Mouse (Mus musculus): ENCODE measurements around the gene 2410015M20Rik.

The 2410015M20Rik gene

DNA sequence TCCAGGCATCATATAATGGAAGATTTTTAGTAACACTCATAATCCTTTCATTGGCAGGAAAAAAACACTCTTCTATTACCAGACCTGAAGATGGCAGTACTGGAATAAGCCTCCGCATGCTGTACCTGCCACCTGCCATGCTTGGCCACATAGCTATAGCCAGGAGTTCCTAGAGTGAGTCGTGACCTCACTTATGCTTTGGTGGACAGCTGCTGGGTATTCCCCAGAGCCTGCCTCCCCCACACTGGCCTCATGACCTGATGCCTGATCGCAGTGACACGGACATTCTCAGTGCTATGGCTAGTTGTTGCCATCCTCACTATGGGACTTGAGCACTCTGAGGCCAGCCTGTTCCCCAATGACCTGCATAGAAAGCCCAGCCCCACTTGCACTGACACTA lies 39.3 kb downstream of the 2410015M20Rik start:
- DNase-seq, result no peak

- no peak for DNase-seq
Measured at GRCm38 (mm10) chr17:56567370-56567769, 42.2 kb downstream of the 2410015M20Rik start.

- no peak for DNase-seq
Measured at GRCm38 (mm10) chr17:56566918-56567317, 42.7 kb downstream of the 2410015M20Rik start.

DNA sequence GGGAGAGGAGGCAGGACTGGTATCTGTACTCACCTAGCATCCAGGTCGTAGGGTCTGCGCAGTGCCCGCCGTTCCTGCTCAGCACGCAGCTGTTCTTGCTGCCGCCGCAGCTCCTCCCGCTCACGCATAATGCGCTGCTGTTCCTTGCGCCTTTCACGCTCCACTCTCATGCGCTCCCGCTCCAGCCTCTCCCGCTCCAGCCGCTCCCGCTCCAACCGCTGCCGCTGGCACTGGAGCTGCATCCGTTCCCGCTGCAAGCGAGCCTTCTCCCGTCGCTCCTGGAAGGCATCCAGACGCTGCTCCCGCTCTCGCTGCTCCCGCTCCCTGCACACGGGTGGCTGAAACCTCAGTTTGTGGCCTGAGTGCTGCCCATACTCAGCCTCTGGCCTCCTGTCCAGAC lies 43.3 kb downstream of the 2410015M20Rik start:
- DNase-seq, result no peak

DNA sequence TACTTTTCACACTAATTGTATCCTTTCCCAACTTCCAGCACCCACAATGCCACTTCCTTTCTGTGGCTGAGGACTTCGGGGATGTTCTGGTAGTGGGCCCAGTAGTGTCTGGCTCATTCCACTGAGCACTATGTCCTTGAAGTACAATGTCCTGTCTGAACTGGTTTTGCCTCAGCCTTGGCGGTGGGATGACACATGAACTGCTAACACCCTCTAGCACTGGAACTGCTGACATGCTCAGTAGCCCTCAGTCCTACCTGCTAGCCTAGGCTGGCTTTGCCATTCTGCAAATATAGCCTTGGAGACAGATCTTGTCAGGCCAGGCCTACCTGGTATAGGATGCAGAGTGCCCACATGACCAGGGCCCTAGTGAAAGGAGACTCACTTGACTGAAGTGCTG lies 47.7 kb downstream of the 2410015M20Rik start:
- DNase-seq, result no peak

DNA sequence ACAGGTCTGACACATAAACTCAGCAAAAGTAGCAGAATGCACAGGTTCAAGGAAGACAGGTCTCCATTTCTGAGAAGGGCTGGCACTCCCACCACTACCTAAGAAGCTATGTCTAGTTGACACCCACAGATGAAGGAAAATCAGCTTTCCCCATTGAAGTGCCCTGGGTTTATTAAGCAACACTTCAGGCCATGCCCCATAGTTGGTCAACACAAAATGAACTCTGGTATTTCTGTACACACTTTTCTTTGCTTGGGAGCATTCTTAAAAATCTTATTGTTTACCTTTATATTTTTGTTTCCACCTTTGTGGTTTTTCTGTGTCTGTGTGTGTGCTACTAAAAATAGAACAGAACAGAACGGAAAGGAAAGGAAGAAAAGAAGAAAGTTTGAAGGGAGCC lies 49.4 kb downstream of the 2410015M20Rik start:
- no peak for DNase-seq

DNA sequence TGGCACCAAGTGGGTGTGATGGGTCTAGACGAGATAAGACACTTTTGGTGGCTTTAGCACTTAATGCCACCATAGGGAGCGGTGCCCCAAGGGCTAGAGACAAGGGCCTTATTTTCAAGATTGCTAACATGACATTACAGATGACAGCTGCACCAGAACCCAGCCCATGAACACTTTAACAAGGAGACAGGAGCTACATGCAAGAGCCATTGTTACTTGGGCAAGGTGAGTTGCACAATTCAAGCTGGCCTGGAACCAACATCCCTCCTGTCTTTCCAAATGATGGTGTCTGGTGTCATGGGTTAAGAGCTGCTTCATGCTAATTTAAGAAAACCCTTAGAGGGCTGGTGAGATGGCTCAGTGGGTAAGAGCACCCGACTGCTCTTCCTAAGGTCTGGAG lies 50.2 kb downstream of the 2410015M20Rik start:
- no peak for DNase-seq

- DNase-seq, result peak; percentile 75
Measured at GRCm38 (mm10) chr17:56558448-56558847, 51.1 kb downstream of the 2410015M20Rik start.
